9 mouse cellular contexts compared by ENCODE assay signal in the genomic region with DNA sequence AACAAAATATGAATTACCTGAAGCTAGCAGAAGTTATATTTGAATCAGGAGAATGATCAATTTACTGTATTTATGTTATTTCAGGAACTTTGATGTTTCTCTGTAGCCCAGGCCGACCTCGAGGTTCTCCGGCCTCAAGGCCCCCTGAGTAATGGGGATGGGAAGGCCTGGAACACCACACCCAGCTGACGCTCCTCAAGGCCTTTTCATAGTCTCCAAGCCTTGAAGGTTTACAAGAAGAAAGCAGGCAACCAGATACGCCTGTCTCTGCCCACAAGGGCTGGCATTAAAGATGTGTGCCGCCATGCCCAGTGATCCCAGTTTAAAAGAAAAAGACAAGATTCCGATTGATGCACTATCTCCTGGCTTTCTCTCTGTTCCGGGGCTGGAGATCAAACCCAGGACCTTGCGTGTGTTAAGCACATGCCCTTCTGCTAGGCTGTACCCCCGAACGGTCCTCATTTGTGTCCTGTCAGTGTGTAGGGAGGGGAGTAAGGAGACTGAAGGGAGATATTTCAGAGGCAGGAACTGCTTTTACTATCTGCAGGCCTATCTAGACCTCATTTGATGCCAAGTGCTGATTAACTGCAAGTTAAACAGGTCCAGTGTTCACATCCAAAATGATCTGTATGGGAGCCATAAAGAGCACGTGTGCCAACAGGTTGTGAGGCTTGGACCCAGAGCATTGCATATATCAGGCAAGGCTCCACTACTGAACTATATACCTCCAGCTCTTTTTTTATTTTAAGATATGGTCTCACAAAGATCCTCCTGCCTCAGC. TPM values are rescaled to one million over a fixed set of nuclear protein-coding genes. Genes with fewer than 3 reads are reported as not detected.
DNase-seq lines count a peak whose midpoint lies in the region; ATAC-seq and TF ChIP-seq lines count a peak whose summit lies in the region.
"Had no signal": no experiment of that assay in that cellular context is flagged by ENCODE, and none has a peak within 500 bp of the region (broad histone marks: within the 10 kb centered on the region; RNA-seq: fewer than 3 reads in every experiment).

No protein-coding gene starts in this region.

- DNase-seq in heart, embryonic 10.5 days (ENCODE audit: low spot score): no peak
- DNase-seq in liver, embryonic 14.5 days (ENCODE audit: low read depth in 3 of 3, low spot score in 3 of 3): no peak
- DNase-seq in embryo, embryonic 11 days: no peak
- no peak for DNase-seq in gastrocnemius, postnatal 10 days
- no peak for DNase-seq in thymus, postnatal 14 days

- H3K36me3 ChIP-seq in heart, embryonic 11.5 days (ENCODE audit: control insufficient read depth, insufficient read depth, low read length): peaks cover 11% of the 10 kb centered on the region
- H3K36me3 ChIP-seq in heart, embryonic 10.5 days: peaks cover 16% of the 10 kb centered on the region
- H3K36me3 ChIP-seq in ES-Bruce4 (ENCODE audit: control insufficient read depth, insufficient read depth, low read length, poor library complexity, severe bottlenecking): peaks cover 10% of the 10 kb centered on the region
- H3K36me3 ChIP-seq in forebrain, embryonic 12.5 days (replicated peaks): peaks cover 20% of the 10 kb centered on the region
- H3K36me3 ChIP-seq in liver, embryonic 14.5 days (replicated peaks; ENCODE audit: control insufficient read depth, insufficient read depth, low read depth): no peaks in the 10 kb centered on the region; the same call in 1 of the 2 replicates

- H3K4me1 ChIP-seq in heart, embryonic 11.5 days (ENCODE audit: control insufficient read depth, insufficient read depth, low read length): peaks cover 9% of the 10 kb centered on the region
- H3K4me1 ChIP-seq in heart, embryonic 10.5 days: peaks cover 22% of the 10 kb centered on the region
- no peaks in the 10 kb centered on the region for H3K4me1 ChIP-seq in ES-Bruce4 (ENCODE audit: control insufficient read depth, insufficient read depth, low read length)
- H3K4me1 ChIP-seq in forebrain, embryonic 12.5 days: peaks cover 19% of the 10 kb centered on the region
- peaks cover 11 to 23% of the 10 kb centered on the region in 2 experiments for H3K4me1 ChIP-seq in liver, embryonic 14.5 days (replicated peaks; ENCODE audit: control insufficient read depth in 2 of 2, insufficient read depth in 2 of 2, low read length in 1 of 2)

- no peak for TF ChIP-seq CTCF in ES-Bruce4 (IDR thresholded peaks at IDR 0.05; ENCODE audit: low read depth, low read length)
- no peak for TF ChIP-seq CTCF in liver, embryonic 14.5 days (IDR thresholded peaks at IDR 0.05; ENCODE audit: low read depth)

- WGBS in heart, embryonic 11.5 days (ENCODE audit: insufficient replicate concordance): 89% methylated on average over 12 of the region's 12 CpGs
- WGBS in heart, embryonic 10.5 days: 86% methylated on average over 12 of the region's 12 CpGs
- 94% methylated on average over 12 of the region's 12 CpGs for WGBS in forebrain, embryonic 12.5 days
- WGBS in liver, embryonic 14.5 days (ENCODE audit: insufficient replicate concordance): 83% methylated on average over 12 of the region's 12 CpGs

- TF ChIP-seq EP300 in ES-Bruce4 (IDR thresholded peaks at IDR 0.05; ENCODE audit: insufficient read depth, low read depth, low read length): no peak
- TF ChIP-seq EP300 in liver, embryonic 14.5 days (IDR thresholded peaks at IDR 0.05; ENCODE audit: low read depth): no peak

- H3K4me3 ChIP-seq in heart, embryonic 11.5 days (ENCODE audit: low read depth, low read length): no peak overlapping the region
- no peak overlapping the region; the same call in 1 of the 2 replicates for H3K4me3 ChIP-seq in heart, embryonic 10.5 days
- no peak overlapping the region for H3K4me3 ChIP-seq in ES-Bruce4 (ENCODE audit: low read depth, low read length)
- no peak overlapping the region for H3K4me3 ChIP-seq in forebrain, embryonic 12.5 days (replicated peaks)
- no peak overlapping the region; a peak in 1 of 4 replicates for H3K4me3 ChIP-seq in liver, embryonic 14.5 days (ENCODE audit: insufficient read depth in 1 of 2, low read depth in 2 of 2, low read length in 2 of 2)

- H3K27ac ChIP-seq in heart, embryonic 11.5 days (ENCODE audit: low read depth, low read length): no peak overlapping the region
- H3K27ac ChIP-seq in heart, embryonic 10.5 days: no peak overlapping the region
- no peak overlapping the region for H3K27ac ChIP-seq in ES-Bruce4 (ENCODE audit: insufficient read depth, low read length)
- H3K27ac ChIP-seq in forebrain, embryonic 12.5 days: no peak overlapping the region
- H3K27ac ChIP-seq in liver, embryonic 14.5 days: no peak overlapping the region

- TF ChIP-seq POLR2A in ES-Bruce4 (IDR thresholded peaks at IDR 0.05; ENCODE audit: insufficient read depth, low read length): no peak

- peak overlapping the region; percentile 81 for H3K4me2 ChIP-seq in heart, embryonic 11.5 days
- H3K4me2 ChIP-seq in forebrain, embryonic 12.5 days: peak overlapping the region; percentile 74
- H3K4me2 ChIP-seq in liver, embryonic 14.5 days (ENCODE audit: low read depth): peak overlapping the region; percentile 87

- no peak for ATAC-seq in heart, embryonic 11.5 days (replicated peaks; ENCODE audit: insufficient number of reproducible peaks, low FRiP score, low TSS enrichment)
- no peak for ATAC-seq in forebrain, embryonic 12.5 days (ENCODE audit: low FRiP score)
- no peak for ATAC-seq in liver, embryonic 14.5 days (ENCODE audit: insufficient read depth)

- H3K27me3 ChIP-seq in heart, embryonic 11.5 days (ENCODE audit: control insufficient read depth, insufficient read depth, low read length): no peaks in the 10 kb centered on the region
- no peaks in the 10 kb centered on the region for H3K27me3 ChIP-seq in heart, embryonic 10.5 days (ENCODE audit: insufficient read depth, poor library complexity, severe bottlenecking)
- H3K27me3 ChIP-seq in ES-Bruce4 (ENCODE audit: control insufficient read depth, insufficient read depth, low read length, poor library complexity, severe bottlenecking): no peaks in the 10 kb centered on the region
- no peaks in the 10 kb centered on the region for H3K27me3 ChIP-seq in forebrain, embryonic 12.5 days
- no peaks in the 10 kb centered on the region for H3K27me3 ChIP-seq in liver, embryonic 14.5 days (ENCODE audit: control insufficient read depth, insufficient read depth, low read length)

- H3K9me3 ChIP-seq in heart, embryonic 11.5 days (replicated peaks; ENCODE audit: control insufficient read depth, low read length): no peaks in the 10 kb centered on the region
- H3K9me3 ChIP-seq in heart, embryonic 10.5 days: no peaks in the 10 kb centered on the region
- no peaks in the 10 kb centered on the region for H3K9me3 ChIP-seq in ES-Bruce4 (replicated peaks; ENCODE audit: control insufficient read depth, insufficient read depth, low read length, poor library complexity, severe bottlenecking)
- no peaks in the 10 kb centered on the region for H3K9me3 ChIP-seq in forebrain, embryonic 12.5 days
- H3K9me3 ChIP-seq in liver, embryonic 14.5 days (ENCODE audit: control insufficient read depth, low read length): no peaks in the 10 kb centered on the region

- H3K9ac ChIP-seq in heart, embryonic 11.5 days (ENCODE audit: low read depth, low read length): no peak overlapping the region
- peak overlapping the region; percentile 65; the same call in 1 of the 2 replicates for H3K9ac ChIP-seq in ES-Bruce4 (ENCODE audit: low read depth, poor library complexity, severe bottlenecking)
- H3K9ac ChIP-seq in forebrain, embryonic 12.5 days: no peak overlapping the region; the same call in 1 of the 2 replicates
- no peak overlapping the region; the same call in 1 of the 2 replicates for H3K9ac ChIP-seq in liver, embryonic 14.5 days (replicated peaks)

RNA-seq across cellular contexts. Expression of a gene that starts 2.8 kb away (rescaled TPM):
- 24.7 and 32.2 TPM in 2 replicates for polyA plus RNA-seq in heart, embryonic 11.5 days (2014; fragmentation: Nextera tagmentation; extraction: Ambion mirVana)
- polyA plus RNA-seq in heart, embryonic 10.5 days (2016; fragmentation: Nextera tagmentation; extraction: Ambion mirVana): 30.7 and 31.1 TPM in 2 replicates
- 42.9 and 43.9 TPM in 2 replicates for polyA plus RNA-seq in ES-Bruce4 (2011; ENCODE audit: insufficient read depth, insufficient read length, low read depth, missing spikeins)
- polyA plus RNA-seq in forebrain, embryonic 12.5 days (2016; fragmentation: Nextera tagmentation; extraction: Ambion mirVana): 30.0 and 30.9 TPM in 2 replicates
- 8.0 TPM in 2 replicates for polyA plus RNA-seq in liver, embryonic 14.5 days (2012; rRNA removed)
- polyA plus RNA-seq in liver, embryonic 14.5 days (2014; fragmentation: Nextera tagmentation; extraction: Ambion mirVana): 6.8 and 7.3 TPM in 2 replicates
- 10 to 100 TPM; 38.1 to 46.8 TPM for total RNA-seq in gastrocnemius, postnatal 10 days (2021)

RNA-seq across cellular contexts. Expression of a gene that starts 3.5 kb away (rescaled TPM):
- 24.3 and 25.1 TPM in 2 replicates for polyA plus RNA-seq in heart, embryonic 11.5 days (2014; fragmentation: Nextera tagmentation; extraction: Ambion mirVana)
- 26.2 and 27.0 TPM in 2 replicates for polyA plus RNA-seq in heart, embryonic 10.5 days (2016; fragmentation: Nextera tagmentation; extraction: Ambion mirVana)
- 43.6 and 48.0 TPM in 2 replicates for polyA plus RNA-seq in ES-Bruce4 (2011; ENCODE audit: insufficient read depth, insufficient read length, low read depth, missing spikeins)
- polyA plus RNA-seq in forebrain, embryonic 12.5 days (2016; fragmentation: Nextera tagmentation; extraction: Ambion mirVana): 37.4 and 39.8 TPM in 2 replicates
- 13.2 and 13.6 TPM in 2 replicates for polyA plus RNA-seq in liver, embryonic 14.5 days (2012; rRNA removed)
- 16.1 and 16.8 TPM in 2 replicates for polyA plus RNA-seq in liver, embryonic 14.5 days (2014; fragmentation: Nextera tagmentation; extraction: Ambion mirVana)
- total RNA-seq in gastrocnemius, postnatal 10 days (2021): 10 to 100 TPM; 19.8 to 21.7 TPM

RNA-seq across cellular contexts. Expression of a gene that starts 22.3 kb away (rescaled TPM):
- polyA plus RNA-seq in heart, embryonic 11.5 days (2014; fragmentation: Nextera tagmentation; extraction: Ambion mirVana): 0.84 and 1.5 TPM in 2 replicates
- 1.6 and 2.5 TPM in 2 replicates for polyA plus RNA-seq in heart, embryonic 10.5 days (2016; fragmentation: Nextera tagmentation; extraction: Ambion mirVana)
- 1.9 and 2.0 TPM in 2 replicates for polyA plus RNA-seq in ES-Bruce4 (2011; ENCODE audit: insufficient read depth, insufficient read length, low read depth, missing spikeins)
- polyA plus RNA-seq in forebrain, embryonic 12.5 days (2016; fragmentation: Nextera tagmentation; extraction: Ambion mirVana): 1.1 and 1.4 TPM in 2 replicates
- 2.5 and 2.6 TPM in 2 replicates for polyA plus RNA-seq in liver, embryonic 14.5 days (2012; rRNA removed)
- 2.8 and 3.8 TPM in 2 replicates for polyA plus RNA-seq in liver, embryonic 14.5 days (2014; fragmentation: Nextera tagmentation; extraction: Ambion mirVana)
- total RNA-seq in gastrocnemius, postnatal 10 days (2021): under 1 TPM; 0.27 to 0.63 TPM

RNA-seq across cellular contexts. Expression of a gene that starts 29.9 kb away (rescaled TPM):
- 117 and 125 TPM in 2 replicates for polyA plus RNA-seq in heart, embryonic 11.5 days (2014; fragmentation: Nextera tagmentation; extraction: Ambion mirVana)
- 147 TPM in 2 replicates for polyA plus RNA-seq in heart, embryonic 10.5 days (2016; fragmentation: Nextera tagmentation; extraction: Ambion mirVana)
- polyA plus RNA-seq in ES-Bruce4 (2011; ENCODE audit: insufficient read depth, insufficient read length, low read depth, missing spikeins): 99.9 and 103 TPM in 2 replicates
- polyA plus RNA-seq in forebrain, embryonic 12.5 days (2016; fragmentation: Nextera tagmentation; extraction: Ambion mirVana): 109 and 111 TPM in 2 replicates
- polyA plus RNA-seq in liver, embryonic 14.5 days (2012; rRNA removed): 55.1 and 63.8 TPM in 2 replicates
- polyA plus RNA-seq in liver, embryonic 14.5 days (2014; fragmentation: Nextera tagmentation; extraction: Ambion mirVana): 80.2 and 88.2 TPM in 2 replicates
- total RNA-seq in gastrocnemius, postnatal 10 days (2021): 10 to 100 TPM; 42.6 to 51.9 TPM

RNA-seq across cellular contexts. Expression of a gene that starts 33.7 kb away (rescaled TPM):
- polyA plus RNA-seq in heart, embryonic 11.5 days (2014; fragmentation: Nextera tagmentation; extraction: Ambion mirVana): not detected in 2 replicates
- 0.22 and 0.43 TPM in 2 replicates for polyA plus RNA-seq in heart, embryonic 10.5 days (2016; fragmentation: Nextera tagmentation; extraction: Ambion mirVana)
- 4.1 and 4.8 TPM in 2 replicates for polyA plus RNA-seq in ES-Bruce4 (2011; ENCODE audit: insufficient read depth, insufficient read length, low read depth, missing spikeins)
- polyA plus RNA-seq in forebrain, embryonic 12.5 days (2016; fragmentation: Nextera tagmentation; extraction: Ambion mirVana): 0.42 and 0.63 TPM in 2 replicates
- 0.04 TPM in 2 replicates for polyA plus RNA-seq in liver, embryonic 14.5 days (2012; rRNA removed)
- polyA plus RNA-seq in liver, embryonic 14.5 days (2014; fragmentation: Nextera tagmentation; extraction: Ambion mirVana): 0.16 TPM in 1 of 2 replicates, not detected in the other
- not detected for total RNA-seq in gastrocnemius, postnatal 10 days (2021)
- total RNA-seq: common myeloid progenitor, adult 5-6 weeks had no signal
